Mouse (Mus musculus) macrophage (primary cell): ENCODE measurements around the gene Ptpn3. TPM values are rescaled to one million over a fixed set of nuclear protein-coding genes. Genes with fewer than 3 reads are reported as not detected.

Experiments
- H3K27ac ChIP-seq: fragments of 350-480 bp; formaldehyde crosslinking; 2 replicates; pipeline ENCODE4 v1.9.0; 2021
- H3K36me3 ChIP-seq: fragments of 350-480 bp; formaldehyde crosslinking; 2 replicates; pipeline ENCODE4 v1.9.0; 2021; ENCODE audit errors: inconsistent target
- H3K4me3 ChIP-seq: fragments of 350-480 bp; formaldehyde crosslinking; 2 replicates; pipeline ENCODE4 v1.9.0; 2021; ENCODE audit errors: inconsistent target
- H3K79me2 ChIP-seq: fragments of 350-480 bp; formaldehyde crosslinking; 2 replicates; pipeline ENCODE4 v1.9.0; 2021; ENCODE audit errors: inconsistent target
- WGBS: methylation state at CpG from one replicate; pipeline ENCODE4 v1.1.7; 2026; ENCODE audit warnings: inconsistent platforms; ENCODE audit not compliant: missing documents; 5-methylcytosine and 5-hydroxymethylcytosine counted together
- polyA plus RNA-seq: library from polyadenylated mRNA; stranded (reverse); fragments of 250-400 nt; gene quantifications from 3 replicates; pipeline ENCODE4 v1.2.4, GENCODE M21; 2018; ENCODE audit warnings: inconsistent platforms

Gene Ptpn3
- polyA plus RNA-seq, 1 experiment from 2014 or later, result 0.09 TPM

GRCm38 (mm10) chr4:57235741-57236140, 65.9 kb downstream of the Ptpn3 start:
- WGBS, result 100% methylated on average over 4 of the region's 4 CpGs

GRCm38 (mm10) chr4:57234348-57234747, 67.3 kb downstream of the Ptpn3 start:
- H3K79me2 ChIP-seq, result no peaks in the 10 kb centered on the region
- H3K4me3 ChIP-seq, result no peak overlapping the region
- WGBS, result 90% methylated on average over 7 of the region's 7 CpGs
- H3K36me3 ChIP-seq, result no peaks in the 10 kb centered on the region
- no peak overlapping the region for H3K27ac ChIP-seq

More at GRCm38 (mm10) chr4:57235741-57236140, 65.9 kb downstream of the Ptpn3 start:
- no peaks in the 10 kb centered on the region for H3K79me2 ChIP-seq
- no peak overlapping the region for H3K4me3 ChIP-seq
- H3K36me3 ChIP-seq, result no peaks in the 10 kb centered on the region
- H3K27ac ChIP-seq, result no peak overlapping the region

- Histone ChIP-seq H3K27ac (no peak overlapping the region), H3K36me3 (no peaks in the 10 kb centered on the region), H3K79me2 (no peaks in the 10 kb centered on the region), H3K4me3 (no peak overlapping the region)
- WGBS, result 97% methylated on average over 8 of the region's 8 CpGs
Measured at GRCm38 (mm10) chr4:57232439-57232838, 69.2 kb downstream of the Ptpn3 start.

GRCm38 (mm10) chr4:57231323-57231722, 70.3 kb downstream of the Ptpn3 start:
- no peaks in the 10 kb centered on the region for H3K79me2 ChIP-seq
- no peak overlapping the region for H3K27ac ChIP-seq
- no peaks in the 10 kb centered on the region for H3K36me3 ChIP-seq
- H3K4me3 ChIP-seq, result no peak overlapping the region
- 93% methylated on average over 9 of the region's 9 CpGs for WGBS

GRCm38 (mm10) chr4:57230341-57230740, 71.3 kb downstream of the Ptpn3 start:
- WGBS, result 92% methylated on average over 7 of the region's 7 CpGs
- Histone ChIP-seq H3K4me3 (no peak overlapping the region), H3K79me2 (no peaks in the 10 kb centered on the region), H3K27ac (no peak overlapping the region), H3K36me3 (no peaks in the 10 kb centered on the region)

- WGBS, result 80% methylated on average over 18 of the region's 18 CpGs
- no peak overlapping the region for H3K4me3 ChIP-seq
- H3K79me2 ChIP-seq, result no peaks in the 10 kb centered on the region
- H3K27ac ChIP-seq, result no peak overlapping the region
- H3K36me3 ChIP-seq, result no peaks in the 10 kb centered on the region
Measured at GRCm38 (mm10) chr4:57228601-57229520, 72.8 kb downstream of the Ptpn3 start.

GRCm38 (mm10) chr4:57224776-57225175, 76.9 kb downstream of the Ptpn3 start:
- Histone ChIP-seq H3K4me3 (no peak overlapping the region), H3K36me3 (no peaks in the 10 kb centered on the region), H3K27ac (no peak overlapping the region), H3K79me2 (no peaks in the 10 kb centered on the region)
- WGBS, result 100% methylated on average over 2 of the region's 2 CpGs

GRCm38 (mm10) chr4:57217746-57218145, 83.9 kb downstream of the Ptpn3 start:
- Histone ChIP-seq H3K27ac (no peak overlapping the region), H3K79me2 (no peaks in the 10 kb centered on the region), H3K36me3 (no peaks in the 10 kb centered on the region), H3K4me3 (no peak overlapping the region)
- 88% methylated on average over 9 of the region's 9 CpGs for WGBS

- WGBS, result 94% methylated on average over 4 of the region's 4 CpGs
- no peaks in the 10 kb centered on the region for H3K36me3 ChIP-seq
- H3K27ac ChIP-seq, result no peak overlapping the region
- no peaks in the 10 kb centered on the region for H3K79me2 ChIP-seq
- H3K4me3 ChIP-seq, result no peak overlapping the region
Measured at GRCm38 (mm10) chr4:57216535-57216934, 85.1 kb downstream of the Ptpn3 start.

- Histone ChIP-seq H3K27ac (no peak overlapping the region), H3K4me3 (no peak overlapping the region), H3K36me3 (no peaks in the 10 kb centered on the region), H3K79me2 (no peaks in the 10 kb centered on the region)
- WGBS, result 82% methylated on average over 9 of the region's 9 CpGs
Measured at GRCm38 (mm10) chr4:57214852-57215251, 86.8 kb downstream of the Ptpn3 start.

- H3K4me3 ChIP-seq, result no peak overlapping the region
- WGBS, result 91% methylated on average over 3 of the region's 3 CpGs
- no peaks in the 10 kb centered on the region for H3K79me2 ChIP-seq
- no peaks in the 10 kb centered on the region for H3K36me3 ChIP-seq
- no peak overlapping the region for H3K27ac ChIP-seq
Measured at GRCm38 (mm10) chr4:57214114-57214513, 87.5 kb downstream of the Ptpn3 start.

GRCm38 (mm10) chr4:57211706-57212105, 89.9 kb downstream of the Ptpn3 start:
- H3K4me3 ChIP-seq, result no peak overlapping the region
- no peak overlapping the region for H3K27ac ChIP-seq
- H3K36me3 ChIP-seq, result no peaks in the 10 kb centered on the region
- no peaks in the 10 kb centered on the region for H3K79me2 ChIP-seq
- 96% methylated on average over 2 of the region's 2 CpGs for WGBS

GRCm38 (mm10) chr4:57205908-57206307, 95.7 kb downstream of the Ptpn3 start:
- H3K79me2 ChIP-seq, result no peaks in the 10 kb centered on the region
- H3K4me3 ChIP-seq, result no peak overlapping the region
- WGBS, result 85% methylated on average over 7 of the region's 8 CpGs
- H3K36me3 ChIP-seq, result no peaks in the 10 kb centered on the region
- no peak overlapping the region for H3K27ac ChIP-seq

GRCm38 (mm10) chr4:57204780-57205179, 96.9 kb downstream of the Ptpn3 start:
- Histone ChIP-seq H3K79me2 (no peaks in the 10 kb centered on the region), H3K36me3 (no peaks in the 10 kb centered on the region), H3K4me3 (no peak overlapping the region), H3K27ac (no peak overlapping the region)
- WGBS, result 85% methylated on average over 11 of the region's 11 CpGs

- 82% methylated on average over 10 of the region's 10 CpGs for WGBS
- H3K79me2 ChIP-seq, result no peaks in the 10 kb centered on the region
- H3K4me3 ChIP-seq, result no peak overlapping the region
Measured at GRCm38 (mm10) chr4:57202660-57203361, 98.8 kb downstream of the Ptpn3 start.

More at GRCm38 (mm10) chr4:57202660-57203361, 98.8 kb downstream of the Ptpn3 start:
- Histone ChIP-seq H3K27ac (no peak overlapping the region), H3K36me3 (no peaks in the 10 kb centered on the region)
